Mouse (Mus musculus): ENCODE results near the gene Crnkl1.
"Not testable (repeated sequence)": the region's sequence is repeated elsewhere in the genome, so short reads cannot be mapped to it uniquely, and the experiment has no call there.

Crnkl1 gene

DNA sequence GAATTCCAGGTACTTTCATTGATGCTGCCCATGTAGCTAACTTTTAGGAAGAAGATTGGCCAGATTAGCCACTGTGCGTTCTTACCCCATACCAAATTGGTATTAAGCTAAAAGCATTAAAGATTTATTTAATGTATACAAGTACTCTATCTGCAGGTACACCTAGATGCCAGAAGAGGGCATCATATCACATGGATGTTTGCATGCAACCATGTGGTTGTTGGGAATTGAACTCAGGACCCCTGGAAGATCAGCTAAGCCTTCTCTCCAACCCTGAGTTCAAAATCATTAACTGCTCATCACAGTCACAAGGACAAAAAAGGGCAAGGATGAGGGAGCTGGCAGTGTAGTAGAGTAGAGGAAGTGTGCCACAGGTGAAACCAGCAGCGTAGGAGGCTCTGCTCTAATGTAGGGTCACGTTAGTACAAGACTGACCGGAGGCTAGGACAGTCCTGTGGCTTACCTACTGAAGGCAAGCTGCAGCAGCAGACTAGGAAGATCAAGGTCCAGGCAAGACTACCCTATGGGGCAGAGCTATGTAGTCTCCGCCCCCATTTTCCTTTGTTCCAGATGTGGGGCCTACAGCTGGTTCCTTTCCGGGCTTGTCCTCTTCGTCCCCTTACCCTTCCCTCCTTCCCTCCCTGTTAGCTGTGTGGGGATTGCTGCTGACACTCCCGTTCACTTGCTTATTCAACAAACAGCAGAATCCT is 13.7 kb downstream of the Crnkl1 start:
- no peak for DNase-seq (ENCODE audit: low spot score in 2 of 2)

DNA sequence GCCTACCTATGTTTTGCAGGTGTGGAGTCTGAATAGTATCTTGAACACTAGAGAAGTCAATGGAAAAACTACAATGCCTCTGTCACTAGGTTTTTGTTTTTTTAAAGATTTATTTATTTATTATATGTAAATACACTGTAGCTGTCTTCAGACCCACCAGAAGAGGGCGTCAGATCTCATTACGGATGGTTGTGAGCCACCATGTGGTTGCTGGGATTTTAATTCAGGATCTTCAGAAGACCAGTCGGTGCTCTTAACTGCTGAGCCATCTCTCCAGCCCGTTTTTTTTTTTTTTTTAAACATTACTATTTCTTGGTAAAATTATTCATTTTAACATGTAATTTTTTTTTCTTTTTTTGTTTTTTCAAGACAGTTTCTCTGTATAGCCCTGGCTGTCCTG is 28.9 kb downstream of the Crnkl1 start:
- not testable (repeated sequence) for DNase-seq (ENCODE audit: low spot score in 2 of 2)

DNA sequence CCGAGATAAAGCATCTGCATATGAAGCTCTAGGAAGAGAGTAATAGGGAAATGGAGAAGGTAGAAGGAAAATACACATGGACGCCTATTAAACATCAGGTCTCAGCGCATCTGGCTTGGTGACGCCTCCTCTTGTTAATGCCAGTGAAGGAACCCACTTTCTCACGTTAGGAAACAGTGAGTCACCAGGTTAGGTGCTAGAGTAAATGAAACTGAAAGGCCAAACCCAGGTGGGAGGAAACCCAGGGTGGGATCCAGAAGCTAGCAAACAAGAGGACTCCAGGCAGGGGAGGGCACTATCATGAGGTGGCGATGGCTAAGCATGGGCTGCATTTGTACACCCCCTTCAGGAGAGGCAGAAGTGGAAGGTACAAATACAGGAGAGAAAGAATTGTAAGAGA is 29.7 kb downstream of the Crnkl1 start:
- no peak for DNase-seq (ENCODE audit: low spot score in 2 of 2)

DNA sequence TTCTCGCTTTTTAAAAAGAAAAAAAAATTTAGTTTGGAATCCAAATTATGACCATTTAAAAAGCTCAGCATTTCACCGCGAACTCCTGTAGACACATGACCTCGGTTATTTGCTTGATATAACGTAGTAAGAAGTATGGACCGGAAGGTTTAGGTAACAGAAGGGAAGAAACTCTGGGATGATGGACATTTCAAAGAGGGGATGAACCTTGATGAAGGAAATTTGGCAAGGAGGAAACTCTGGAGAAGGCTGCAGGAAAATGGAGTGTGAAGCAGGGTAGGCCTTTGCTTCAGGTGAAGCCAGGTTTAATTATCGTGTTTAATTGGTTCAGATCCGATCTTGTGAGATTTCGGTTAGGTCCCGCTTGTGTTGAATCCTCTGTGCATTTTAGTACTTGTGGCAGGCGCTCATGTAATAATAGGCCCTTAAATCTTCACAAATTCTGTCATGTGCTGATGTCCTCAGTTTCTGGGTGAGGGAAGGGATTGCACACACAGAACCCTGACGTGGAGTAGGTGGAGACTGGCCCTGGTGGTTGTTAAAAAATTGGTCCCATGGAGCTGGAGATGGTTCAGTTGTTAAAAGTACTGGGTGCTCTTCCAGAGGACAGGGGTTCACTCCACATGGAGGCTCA is 30.7 kb downstream of the Crnkl1 start:
- DNase-seq (ENCODE audit: low spot score in 2 of 2), result no peak

DNA sequence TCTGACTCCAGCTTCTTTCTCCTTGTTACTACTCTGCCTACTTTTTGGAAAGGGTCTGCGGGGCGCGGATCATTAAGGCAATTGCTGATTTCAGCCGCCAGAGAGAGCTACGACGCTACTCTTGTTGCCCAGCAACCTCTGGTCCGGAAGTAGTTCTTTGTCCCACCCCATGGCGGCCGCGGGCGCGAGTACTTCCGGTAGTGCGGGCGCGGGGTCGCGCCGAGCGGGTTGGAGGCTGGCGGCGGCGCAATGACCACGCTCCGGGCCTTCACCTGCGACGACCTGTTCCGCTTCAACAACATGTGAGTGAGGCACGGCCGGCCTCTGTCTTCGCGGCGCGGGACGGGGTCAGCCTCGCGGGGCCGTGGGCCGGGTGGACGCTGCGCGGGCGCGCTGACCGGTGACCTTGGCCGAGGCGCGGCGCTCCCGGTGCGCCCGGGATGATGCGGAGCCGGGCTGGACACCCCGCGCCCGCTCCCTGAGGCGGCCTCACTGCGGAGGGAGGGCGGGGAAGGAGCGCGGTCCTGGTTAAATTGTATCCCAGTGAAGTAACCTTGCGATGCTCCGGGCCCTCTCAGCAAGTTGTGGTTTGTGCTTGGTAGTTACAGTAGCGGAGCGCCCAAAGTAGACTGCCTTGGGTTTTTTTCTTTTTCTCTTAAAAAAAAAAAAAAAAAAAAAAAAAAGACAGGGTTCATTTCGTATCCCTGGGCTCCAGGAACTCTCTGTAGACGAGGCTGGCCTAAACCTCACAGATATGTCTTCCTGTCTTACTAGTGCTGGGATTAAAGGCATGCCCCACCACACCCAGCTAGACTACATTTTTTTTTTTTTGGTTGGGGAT is 31.5 kb downstream of the Crnkl1 start:
- peak; percentile 85 to 90 for DNase-seq (ENCODE audit: low spot score in 2 of 2)

DNA sequence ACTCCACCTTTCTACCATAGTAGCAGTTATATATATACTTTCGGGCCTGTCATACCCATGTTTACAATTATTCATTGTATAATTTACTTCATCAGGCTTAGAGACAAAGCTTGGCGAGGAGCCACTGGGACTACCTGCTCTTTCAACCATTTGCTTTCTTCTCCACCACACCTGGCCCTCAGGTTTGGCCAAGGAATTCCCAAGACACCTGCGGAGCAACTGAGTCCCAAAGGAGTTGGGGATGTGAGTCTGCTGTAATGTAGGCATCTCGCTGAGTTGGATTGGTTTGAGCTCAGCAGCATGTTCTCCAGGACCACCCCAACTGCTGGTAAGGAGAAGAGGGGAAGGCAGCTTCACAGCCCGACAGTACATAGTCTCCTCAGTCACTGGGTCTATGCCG is 33.0 kb downstream of the Crnkl1 start, which contains the start of gene Naa20:
Naa20 (plus strand) TSS at position 239 of the 400 bp plus-strand sequence.
- no peak for DNase-seq (ENCODE audit: low spot score in 2 of 2)

DNA sequence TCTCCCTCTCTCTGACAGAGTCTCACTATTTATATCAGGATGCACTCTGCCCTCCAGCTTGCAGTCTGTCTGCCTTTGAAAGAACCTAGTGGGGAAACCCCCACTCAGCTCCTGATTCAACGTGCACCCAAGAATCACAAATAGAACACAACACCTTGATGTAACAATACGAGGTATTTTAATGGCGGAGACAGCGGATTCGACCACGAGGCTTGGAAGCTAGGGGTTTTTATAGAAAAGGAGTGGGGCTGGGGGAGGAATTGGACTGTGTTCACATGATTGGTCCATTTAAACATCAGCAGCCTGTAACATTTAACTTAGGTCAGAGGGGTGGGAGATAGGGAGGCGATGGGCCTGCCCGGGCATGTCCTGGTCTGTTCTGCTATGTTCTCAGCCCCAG is 34.5 kb downstream of the Crnkl1 start:
- DNase-seq (ENCODE audit: low spot score in 2 of 2), result not testable (repeated sequence)

DNA sequence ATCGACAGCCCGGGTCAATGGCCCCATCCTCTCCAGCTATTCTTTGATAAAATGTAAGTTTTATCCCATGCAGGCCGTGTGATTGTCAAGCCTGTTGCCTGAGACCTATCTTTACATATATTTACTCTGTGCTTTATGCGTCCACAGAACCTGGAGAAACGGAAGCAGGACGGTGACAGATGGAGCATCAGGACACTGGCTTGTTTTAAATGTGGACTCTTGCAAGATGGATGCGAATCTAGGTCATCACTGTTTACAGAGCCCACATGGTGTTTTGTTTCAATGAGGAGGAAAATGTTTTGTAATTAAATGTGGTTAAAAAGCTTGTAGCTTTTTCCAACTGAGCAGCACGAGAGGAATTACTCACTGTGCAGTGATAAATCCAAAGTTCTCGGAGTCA is 36.7 kb downstream of the Crnkl1 start:
- no peak for DNase-seq (ENCODE audit: low spot score in 2 of 2)

DNA sequence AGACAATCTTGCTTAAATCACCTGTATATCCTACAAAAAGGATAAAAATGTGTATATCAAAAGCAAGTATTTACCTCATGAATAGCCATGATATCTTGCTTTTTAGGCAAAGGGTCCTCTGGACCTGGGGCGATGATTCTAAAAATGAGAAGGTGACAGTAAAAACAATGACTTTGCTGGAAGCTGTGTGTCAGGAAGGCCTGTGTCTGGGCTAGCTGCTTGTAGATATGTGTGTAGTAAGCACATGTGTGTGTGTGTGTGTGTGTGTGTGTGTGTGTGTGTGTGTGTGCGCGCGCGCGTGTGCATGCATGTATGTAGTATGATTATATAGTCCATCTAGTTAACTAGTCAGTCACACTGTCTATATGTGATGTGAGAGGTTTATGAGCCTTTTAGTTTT is 41.1 kb downstream of the Crnkl1 start:
- DNase-seq (ENCODE audit: low spot score in 2 of 2), result no peak

DNA sequence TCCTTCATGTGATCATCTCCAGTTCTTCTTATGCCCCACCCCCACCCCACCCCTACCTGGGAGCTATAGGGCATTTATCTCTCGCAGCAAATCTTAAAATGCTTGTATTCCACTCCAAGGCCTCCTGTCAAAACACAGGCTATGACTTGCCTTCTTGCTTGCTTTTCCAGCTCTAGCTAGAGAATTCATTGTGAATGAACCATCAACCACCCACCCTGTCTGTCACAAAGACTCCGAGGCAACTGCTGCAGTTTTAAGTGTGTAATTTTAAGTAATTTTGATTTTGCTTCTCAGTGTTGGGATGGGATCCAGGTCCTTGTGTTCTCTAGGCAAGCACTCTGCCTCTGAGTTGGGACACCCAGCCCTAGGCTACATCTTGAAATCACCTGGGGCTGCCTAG is 44.2 kb downstream of the Crnkl1 start:
- no peak for DNase-seq (ENCODE audit: low spot score in 2 of 2)

DNA sequence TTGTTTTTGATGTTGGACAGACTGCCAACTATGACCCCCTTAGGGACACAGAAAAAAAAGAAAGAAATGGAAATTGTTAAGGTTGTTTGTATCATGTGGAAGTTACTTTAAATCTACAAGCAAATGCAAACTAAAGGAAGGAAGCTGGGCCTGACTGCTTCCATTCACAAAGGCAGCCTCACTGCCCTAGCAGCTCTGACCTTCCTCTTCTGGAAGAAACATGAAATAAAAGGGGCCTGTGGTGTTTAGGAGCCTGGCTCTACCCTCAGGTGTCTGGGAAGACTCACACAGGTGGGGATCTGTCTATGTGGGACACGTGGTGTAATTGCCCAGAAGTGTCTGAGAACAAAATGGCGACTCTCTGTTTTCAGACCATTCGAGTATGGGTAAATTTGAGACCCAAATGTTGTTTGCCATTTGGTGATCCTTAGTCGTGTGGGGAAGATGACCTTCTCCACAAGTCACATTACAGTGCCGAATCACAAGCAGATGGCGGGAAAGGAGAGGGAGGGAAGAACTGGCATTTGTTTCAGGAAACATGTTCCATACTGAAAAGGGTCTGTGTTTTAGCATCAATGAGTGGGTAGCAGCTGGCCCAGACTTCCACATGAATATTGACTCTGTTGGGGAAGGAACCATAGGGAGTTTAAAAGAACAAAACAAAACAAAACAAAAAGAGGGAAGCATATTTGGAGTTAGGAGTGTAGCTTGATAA is 45.9 kb downstream of the Crnkl1 start:
- no peak for DNase-seq (ENCODE audit: low spot score in 2 of 2)

DNA sequence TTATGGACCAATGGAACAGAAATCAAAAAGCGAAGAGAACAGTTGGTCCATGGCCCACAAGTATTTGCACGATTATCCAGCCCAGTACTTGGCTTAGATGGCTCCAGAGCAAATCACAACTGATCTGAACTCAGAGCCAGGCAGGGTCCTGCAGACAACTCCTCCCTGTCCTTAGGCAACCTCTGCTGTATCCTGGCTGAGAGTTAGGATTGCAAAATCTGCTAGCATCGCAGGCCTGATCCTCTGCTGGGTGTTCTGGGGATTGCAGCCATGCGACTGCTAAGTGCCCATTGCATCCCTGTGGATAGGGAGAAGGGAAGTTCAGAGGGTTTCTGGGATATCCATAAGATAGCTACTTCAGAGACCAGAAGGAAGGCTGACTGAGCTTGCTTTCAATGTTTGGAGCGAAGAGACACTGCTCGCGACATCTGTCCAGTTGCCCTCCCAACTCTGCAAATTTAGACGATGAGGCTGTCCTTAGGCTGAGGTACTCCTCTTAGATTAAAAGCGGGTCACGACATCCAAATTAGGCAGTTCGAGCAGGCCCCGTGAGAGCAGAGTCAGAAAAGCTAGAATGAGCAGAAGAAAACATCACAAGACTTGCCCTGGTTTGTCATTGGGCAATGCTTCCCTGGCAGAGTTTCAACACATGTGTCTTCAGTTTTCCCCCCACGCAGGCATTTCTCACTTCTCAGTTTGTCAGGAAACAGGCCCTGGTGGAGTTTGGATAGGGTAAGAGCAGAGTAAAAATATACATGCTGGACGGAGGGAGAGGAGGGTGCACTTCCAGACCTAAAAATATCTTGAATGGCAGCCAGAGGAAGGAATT is 46.7 kb downstream of the Crnkl1 start:
- peak; percentile 38 to 60 for DNase-seq (ENCODE audit: low spot score in 2 of 2)

DNA sequence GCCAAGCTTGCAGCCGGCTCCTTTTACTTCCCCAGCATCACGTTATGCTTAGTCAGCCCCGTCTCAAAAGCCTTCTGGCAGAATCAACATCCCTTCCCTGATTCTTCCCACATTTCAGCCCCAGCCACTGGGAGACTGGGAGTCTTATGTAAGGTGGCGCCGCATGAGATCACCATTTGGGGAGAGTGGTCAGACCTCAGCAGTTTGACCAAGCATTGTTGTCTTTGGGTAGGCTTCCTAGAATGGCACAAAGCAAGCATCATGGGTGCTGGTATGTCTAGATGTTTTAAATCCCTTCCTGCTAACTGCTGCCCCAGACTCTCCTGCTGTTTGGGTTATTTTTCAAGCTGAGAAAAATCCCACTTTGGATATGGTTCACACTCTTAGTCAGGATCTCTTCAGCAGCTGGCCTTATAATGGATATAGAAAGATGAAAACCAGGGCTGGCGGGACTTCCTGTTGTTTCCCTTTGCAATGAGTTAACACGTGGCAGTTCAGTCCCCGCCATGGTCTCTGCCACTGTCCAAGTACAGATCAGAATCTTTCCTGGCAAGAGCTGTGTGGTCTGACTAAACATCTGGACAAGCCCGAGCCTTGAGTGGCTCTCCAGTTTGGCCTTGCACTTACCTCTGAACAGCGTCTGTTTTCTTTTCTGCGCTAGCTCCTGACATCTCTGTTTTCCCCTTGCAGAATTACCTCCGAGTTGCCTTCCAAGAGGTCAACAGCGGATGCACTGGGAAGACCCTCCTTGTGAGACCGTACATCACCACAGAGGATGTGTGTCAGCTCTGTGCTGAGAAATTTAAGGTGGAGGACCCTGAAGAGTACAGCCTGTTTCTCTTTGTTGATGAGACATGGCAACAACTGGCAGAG is 49.7 kb downstream of the Crnkl1 start:
- DNase-seq (ENCODE audit: low spot score in 2 of 2), result no peak

DNA sequence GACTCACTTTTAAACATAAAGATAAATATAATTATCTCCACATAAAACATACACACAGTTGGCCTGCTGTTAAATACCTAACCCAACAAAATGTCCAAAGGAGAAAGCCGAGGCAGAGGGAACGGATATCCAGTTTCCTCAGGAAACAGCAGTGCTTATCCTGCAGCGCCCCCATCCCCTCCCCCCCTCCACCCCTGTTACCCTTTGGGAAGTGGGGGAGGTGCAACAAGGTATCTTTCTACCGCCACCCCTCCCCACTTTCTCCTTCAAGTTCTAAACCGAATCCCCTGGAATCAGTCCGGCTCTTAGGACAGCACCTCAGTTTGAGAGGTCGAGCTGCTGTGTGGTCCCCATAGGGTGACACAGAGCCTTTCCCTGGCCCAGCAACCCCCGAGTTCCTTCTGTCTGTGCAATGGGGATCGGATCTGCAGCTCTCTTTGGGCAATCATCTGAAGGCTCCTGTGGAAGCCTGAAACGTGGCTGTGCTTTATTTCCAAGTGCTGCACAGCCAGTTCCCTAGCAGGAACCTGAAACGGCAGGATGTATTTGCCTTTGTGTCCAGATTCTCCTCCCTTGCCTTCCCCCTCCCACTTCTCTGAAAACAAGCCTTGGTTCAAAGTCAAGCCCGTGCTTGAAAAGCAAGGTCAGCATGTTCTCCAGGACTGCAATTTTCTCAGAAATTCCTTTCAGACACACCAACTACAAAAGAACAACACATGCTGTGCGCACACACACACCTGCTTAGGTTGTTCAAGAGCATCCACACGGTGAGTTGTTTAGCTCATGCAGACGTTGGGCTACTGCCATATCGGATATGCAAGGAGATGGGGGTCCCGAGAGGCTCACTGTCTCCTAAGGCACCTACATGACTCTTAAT is 50.5 kb downstream of the Crnkl1 start:
- DNase-seq (ENCODE audit: low spot score in 2 of 2), result no peak

DNA sequence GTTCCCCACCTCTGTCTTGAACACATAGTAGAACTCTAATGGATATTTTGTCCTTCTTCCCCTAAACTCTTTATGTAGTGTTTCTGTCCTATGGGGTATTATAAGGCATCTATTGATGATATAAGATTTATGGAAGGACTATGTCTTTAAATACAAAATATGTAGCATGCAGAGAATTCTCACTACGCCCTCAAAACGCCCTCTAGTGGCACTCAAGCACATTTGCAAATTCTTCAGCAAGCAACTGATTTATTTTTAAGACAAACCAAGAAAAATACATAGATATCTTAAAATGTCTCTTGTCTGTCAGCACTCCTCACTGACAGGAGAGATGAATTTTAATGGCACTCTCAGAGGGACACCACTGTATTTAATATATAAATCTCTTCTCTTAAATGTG is 52.4 kb downstream of the Crnkl1 start:
- DNase-seq (ENCODE audit: low spot score in 2 of 2), result no peak

DNA sequence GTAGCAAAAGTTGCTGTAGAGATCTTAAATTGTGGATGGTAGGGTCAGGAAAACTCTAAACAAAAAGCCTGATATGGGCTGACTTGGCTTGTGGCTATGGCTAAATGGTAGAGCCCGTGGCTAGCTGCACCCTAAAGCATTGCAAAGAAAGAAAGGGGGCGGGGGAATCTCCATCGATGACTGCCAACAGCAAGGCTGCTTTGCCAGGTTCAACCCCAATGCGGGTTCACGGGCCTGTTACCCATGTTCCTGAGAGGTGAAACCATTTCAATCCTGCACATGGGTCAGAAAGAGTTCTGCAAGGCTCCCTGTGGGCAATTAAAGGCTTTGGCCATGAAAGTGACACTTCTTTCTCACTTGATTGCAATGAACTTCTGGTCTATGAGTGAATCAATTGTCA is 52.9 kb downstream of the Crnkl1 start:
- DNase-seq (ENCODE audit: low spot score in 2 of 2), result no peak

DNA sequence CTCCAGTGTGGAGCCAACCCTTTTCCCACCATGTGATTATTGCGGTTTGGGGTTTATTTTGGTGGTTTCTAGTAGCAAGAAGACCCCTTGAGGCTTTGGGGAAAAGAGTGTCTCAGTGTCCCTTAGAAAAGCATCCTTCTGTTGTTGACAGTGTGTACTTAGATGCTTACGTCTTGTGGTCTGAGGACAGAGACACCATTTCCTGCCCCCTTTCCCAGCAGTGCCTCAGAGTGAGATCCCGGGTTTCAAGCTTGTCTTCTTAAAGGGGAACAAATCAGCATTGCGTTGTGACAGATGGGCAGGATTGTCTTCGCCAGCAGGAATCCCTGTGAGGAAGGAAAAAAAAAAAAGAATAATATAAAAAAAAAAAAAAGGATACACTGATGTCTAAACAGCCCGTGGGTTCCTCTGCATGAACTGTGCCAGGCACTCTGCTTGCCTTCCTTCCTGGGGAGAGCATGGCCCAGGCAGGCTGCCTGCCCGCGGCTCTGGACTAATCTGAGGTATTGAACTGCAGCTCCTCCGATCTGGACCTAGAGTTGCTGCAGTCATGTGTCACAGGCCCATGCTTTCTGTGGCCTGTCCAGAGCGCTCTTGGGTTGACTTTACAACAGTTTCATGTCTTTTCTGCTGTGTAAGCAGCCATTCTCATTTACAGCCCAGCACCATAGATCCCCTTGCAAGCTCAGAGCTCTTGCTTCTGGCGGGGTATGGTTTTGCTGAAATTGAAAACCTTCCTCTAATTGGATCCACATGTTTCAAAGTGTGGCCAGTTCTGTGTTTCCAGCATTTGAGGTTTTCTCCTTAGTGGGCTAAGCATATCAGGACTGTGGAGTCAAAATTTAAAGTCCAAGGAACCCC is 53.7 kb downstream of the Crnkl1 start:
- DNase-seq (ENCODE audit: low spot score in 2 of 2), result no peak

DNA sequence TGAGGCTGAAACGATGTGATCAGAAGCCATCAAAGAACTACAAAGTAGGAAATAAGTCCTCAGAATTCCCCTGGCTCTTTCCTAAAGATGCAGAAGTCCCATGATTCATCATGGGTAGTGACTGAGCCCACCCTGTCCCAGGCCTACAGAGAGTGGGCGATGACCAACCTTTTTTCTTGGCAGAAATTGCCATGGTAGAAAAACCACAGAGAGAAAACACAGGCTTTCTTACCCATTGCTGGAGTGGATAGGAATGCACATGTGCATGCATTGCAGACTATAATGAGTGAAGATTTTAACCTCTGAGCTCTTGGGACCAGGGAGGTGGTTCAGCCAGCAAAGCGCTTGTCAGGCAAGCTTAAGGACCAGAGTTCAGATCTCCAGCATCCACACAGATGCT is 57.6 kb downstream of the Crnkl1 start:
- no peak for DNase-seq (ENCODE audit: low spot score in 2 of 2)

All from frontal cortex, postnatal 10 days (tissue).